Mouse (Mus musculus) C2C12 (cell line): ENCODE results near the gene Socs7. TPM values are rescaled to one million over a fixed set of nuclear protein-coding genes. Genes with fewer than 3 reads are reported as not detected.

Experiments used
- H3K27me3 ChIP-seq: one replicate; pipeline ENCODE4 v1.6.1; 2011; ENCODE audit not compliant: control insufficient read depth, insufficient read depth, insufficient read length
- H3K36me3 ChIP-seq: one replicate; pipeline ENCODE4 v1.6.1; 2011; ENCODE audit not compliant: control insufficient read depth, insufficient read depth
- H3K4me3 ChIP-seq: one replicate; pipeline ENCODE4 v1.5.1; 2011; ENCODE audit warnings: mild to moderate bottlenecking, control low read depth; ENCODE audit not compliant: poor library complexity, insufficient read depth, severe bottlenecking
- H3K79me2 ChIP-seq: one replicate; pipeline ENCODE4 v1.6.1; 2011; ENCODE audit not compliant: control insufficient read depth, insufficient read depth
- H3K79me3 ChIP-seq: one replicate; pipeline ENCODE4 v1.6.1; 2011; ENCODE audit warnings: low read depth, control low read depth
- H3ac ChIP-seq: one replicate; pipeline ENCODE3; 2011; ENCODE audit warnings: low read depth; ENCODE audit not compliant: control insufficient read depth, insufficient read length
- CEBPB ChIP-seq: IDR thresholded peaks from one replicate; pipeline ENCODE4 v1.6.1; 2011; ENCODE audit warnings: low read depth, mild to moderate bottlenecking, control low read depth, moderate library complexity
- CTCF ChIP-seq: IDR thresholded peaks from one replicate; pipeline ENCODE4 v1.5.1; 2011; ENCODE audit not compliant: control insufficient read depth, insufficient read depth, insufficient read length
- FOSL1 ChIP-seq: IDR thresholded peaks from one replicate; pipeline ENCODE4 v1.8.0; 2011; ENCODE audit warnings: mild to moderate bottlenecking, low read length; ENCODE audit not compliant: poor library complexity, insufficient read depth, severe bottlenecking
- MAX ChIP-seq: IDR thresholded peaks from one replicate; pipeline ENCODE4 v1.6.1; 2011; ENCODE audit warnings: mild to moderate bottlenecking, control low read depth
- MYOD1 ChIP-seq: IDR thresholded peaks from one replicate; pipeline ENCODE4 v1.6.1; 2011; ENCODE audit warnings: low read depth; ENCODE audit not compliant: control insufficient read depth, insufficient read length
- MYOG ChIP-seq: IDR thresholded peaks from one replicate; pipeline ENCODE4 v1.6.1; 2011; ENCODE audit not compliant: control insufficient read depth, insufficient read length; ENCODE audit errors: extremely low read depth
- USF1 ChIP-seq: IDR thresholded peaks from one replicate; pipeline ENCODE4 v1.6.1; 2011; ENCODE audit warnings: low read depth, mild to moderate bottlenecking, control low read depth, moderate library complexity
- polyA plus RNA-seq: library from polyadenylated mRNA; unstranded; fragments of >200 nt; fragmentation: generic; extraction: Trizol; gene quantifications from one replicate; pipeline ENCODE4 v1.2.1, GENCODE M21; 2012; ENCODE audit warnings: missing spikeins

The Socs7 gene
- polyA plus RNA-seq, 1 experiment = 8.1 TPM

DNA sequence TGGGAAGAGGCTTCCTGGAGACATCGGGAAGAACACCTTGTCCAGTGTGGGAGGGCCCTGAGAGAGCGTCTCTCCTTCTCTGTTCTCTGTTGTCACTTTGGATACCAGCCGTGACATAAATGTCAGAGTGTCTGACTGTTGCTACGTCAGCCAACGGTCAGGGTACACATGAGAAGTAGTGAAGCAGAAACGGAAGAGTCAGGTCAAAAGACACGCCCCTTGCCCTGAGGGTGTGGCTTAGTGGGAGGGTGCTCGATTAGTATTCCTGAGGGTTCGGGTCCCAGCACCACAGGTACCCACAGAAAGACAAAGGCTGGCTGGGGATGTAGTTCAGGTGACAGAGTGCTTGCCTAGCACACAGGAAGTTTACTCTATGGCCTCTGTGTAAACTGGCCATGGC is 29.3 kb upstream of the Socs7 start:
- no peak overlapping the region for H3ac ChIP-seq
- peaks cover 14% of the 10 kb centered on the region for H3K36me3 ChIP-seq
- no peaks in the 10 kb centered on the region for H3K79me3 ChIP-seq
- no peak overlapping the region for H3K4me3 ChIP-seq
- no peaks in the 10 kb centered on the region for H3K27me3 ChIP-seq
- TF ChIP-seq MYOG = no peak
- TF ChIP-seq CEBPB = no peak
- no peak for TF ChIP-seq CTCF
- TF ChIP-seq FOSL1 = no peak
- H3K79me2 ChIP-seq = no peaks in the 10 kb centered on the region

- Histone ChIP-seq H3ac (no peak overlapping the region), H3K4me3 (no peak overlapping the region), H3K79me2 (no peaks in the 10 kb centered on the region), H3K36me3 (peaks cover 7% of the 10 kb centered on the region), H3K27me3 (no peaks in the 10 kb centered on the region), H3K79me3 (no peaks in the 10 kb centered on the region)
- TF ChIP-seq CTCF (no peak), USF1 (no peak), MYOG (no peak), MAX (no peak), CEBPB (no peak)
These were observed 28.5 kb upstream of the Socs7 start for GRCm38 (mm10) chr11:97333896-97334295.

DNA sequence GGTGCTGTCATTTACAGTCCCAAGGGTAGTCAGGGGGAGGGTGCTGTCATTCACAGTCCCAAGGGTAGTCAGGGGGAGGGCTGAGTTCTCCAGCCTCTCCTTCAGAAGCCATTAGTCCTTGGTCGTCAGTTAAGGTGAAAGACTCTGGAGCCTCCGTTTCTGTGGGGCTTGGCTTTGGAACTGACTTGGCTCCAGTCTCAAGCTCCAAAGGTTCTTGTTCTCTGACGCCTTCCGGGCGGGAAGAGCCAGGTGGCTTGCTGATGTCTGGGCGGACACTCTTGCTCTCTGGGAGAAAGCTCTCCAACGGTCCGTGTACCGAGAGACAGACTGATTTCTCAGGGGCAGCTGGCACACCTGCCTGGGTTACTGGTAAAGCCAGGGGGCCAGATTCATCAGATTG is 28.0 kb upstream of the Socs7 start:
- Histone ChIP-seq H3K36me3 (peaks cover 2% of the 10 kb centered on the region), H3K27me3 (no peaks in the 10 kb centered on the region), H3ac (no peak overlapping the region), H3K79me3 (no peaks in the 10 kb centered on the region), H3K79me2 (no peaks in the 10 kb centered on the region), H3K4me3 (no peak overlapping the region)
- TF ChIP-seq FOSL1 (no peak), CEBPB (no peak), MAX (no peak), MYOD1 (no peak), MYOG (no peak), CTCF (no peak), USF1 (no peak)

GRCm38 (mm10) chr11:97336238-97336637 is 26.1 kb upstream of the Socs7 start:
- H3K4me3 ChIP-seq = no peak overlapping the region
- H3K36me3 ChIP-seq = no peaks in the 10 kb centered on the region
- no peak overlapping the region for H3ac ChIP-seq
- no peaks in the 10 kb centered on the region for H3K79me3 ChIP-seq
- no peaks in the 10 kb centered on the region for H3K27me3 ChIP-seq
- no peaks in the 10 kb centered on the region for H3K79me2 ChIP-seq
- TF ChIP-seq CEBPB (no peak), FOSL1 (no peak), MYOD1 (no peak), MAX (no peak), MYOG (no peak), USF1 (no peak), CTCF (no peak)

- H3K79me3 ChIP-seq = no peaks in the 10 kb centered on the region
- H3K27me3 ChIP-seq = no peaks in the 10 kb centered on the region
- no peak overlapping the region for H3K4me3 ChIP-seq
- H3ac ChIP-seq = no peak overlapping the region
- TF ChIP-seq USF1 = no peak
- TF ChIP-seq MYOD1 = no peak
- TF ChIP-seq CEBPB = no peak
- H3K36me3 ChIP-seq = no peaks in the 10 kb centered on the region
- no peaks in the 10 kb centered on the region for H3K79me2 ChIP-seq
These were observed 25.5 kb upstream of the Socs7 start for GRCm38 (mm10) chr11:97336751-97337345.

DNA sequence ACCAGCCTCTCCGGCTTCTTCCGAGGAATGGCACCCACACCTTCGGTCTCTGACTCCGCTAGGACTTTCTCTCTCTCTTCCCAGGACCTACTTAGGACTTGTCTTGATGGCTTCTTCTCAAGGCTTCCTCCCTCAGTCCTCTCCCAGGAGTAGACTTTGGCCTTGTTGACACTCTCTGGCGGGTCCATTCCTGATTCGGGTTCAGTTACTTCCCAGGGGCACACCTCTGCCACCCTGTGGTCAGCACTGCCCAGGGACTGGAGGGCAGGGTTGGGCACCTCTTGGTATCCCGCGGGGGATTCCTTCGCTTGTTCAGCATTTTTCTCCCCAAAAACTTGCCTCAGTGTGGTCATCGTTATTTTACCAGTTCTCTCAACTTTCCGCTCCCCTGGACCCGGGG is 25.0 kb upstream of the Socs7 start:
- Histone ChIP-seq H3K79me3 (no peaks in the 10 kb centered on the region), H3ac (no peak overlapping the region), H3K4me3 (no peak overlapping the region), H3K36me3 (no peaks in the 10 kb centered on the region), H3K27me3 (no peaks in the 10 kb centered on the region), H3K79me2 (no peaks in the 10 kb centered on the region)
- TF ChIP-seq MYOD1 (no peak), USF1 (no peak), CTCF (no peak), MYOG (no peak)
